Mouse (Mus musculus): ENCODE measurements around the gene Arhgef12. TPM values are rescaled to one million over a fixed set of nuclear protein-coding genes. Genes with fewer than 3 reads are reported as not detected.

Arhgef12 gene
- total and polyA plus RNA-seq, 3 experiments, result 11.8 to 33.5 (median 14.7) TPM

DNA sequence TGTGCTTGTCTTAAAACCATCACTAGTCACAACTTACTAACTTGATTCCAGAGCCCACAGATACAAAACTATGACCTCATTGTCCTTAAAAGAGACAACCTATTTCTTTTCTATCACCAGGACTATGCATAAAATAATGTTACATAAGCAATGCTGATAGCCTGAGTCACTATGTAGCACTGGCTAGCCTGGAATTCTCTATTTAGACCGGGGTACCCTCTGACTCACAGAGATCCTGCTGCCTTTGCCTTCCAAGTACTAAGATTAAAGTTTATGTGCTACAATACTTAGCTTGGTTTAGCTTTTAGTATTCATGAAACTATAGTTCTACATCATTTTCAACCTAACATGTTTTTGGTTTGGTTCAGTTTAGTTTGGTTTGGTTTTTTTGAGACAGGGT lies 92.2 kb downstream of the Arhgef12 start:
- no peak overlapping the region for H3K9ac ChIP-seq (ENCODE audit: control insufficient read depth, low read depth, low read length, poor library complexity, severe bottlenecking)
- H3K27me3 ChIP-seq (ENCODE audit: control insufficient read depth in 1 of 2, insufficient read depth in 2 of 2, low read length in 2 of 2), result no peaks in the 10 kb centered on the region
- TF ChIP-seq TAL1 (IDR thresholded peaks at IDR 0.05; ENCODE audit: low read length), result no peak
- TF ChIP-seq USF2 (IDR thresholded peaks at IDR 0.05; ENCODE audit: borderline replicate concordance in 1 of 2, insufficient read depth in 1 of 2, low read depth in 1 of 2, low read length in 2 of 2), result no peak
- no peak for TF ChIP-seq GABPA (IDR thresholded peaks at IDR 0.05; ENCODE audit: low read depth, low read length)
- TF ChIP-seq CHD2 (IDR thresholded peaks at IDR 0.05; ENCODE audit: low read length), result no peak
- TF ChIP-seq E2F4 (IDR thresholded peaks at IDR 0.05; ENCODE audit: borderline replicate concordance, low read depth, low read length), result no peak
- peaks cover 0 to 4% of the 10 kb centered on the region in 2 experiments; a peak in 1 of 4 replicates for H3K36me3 ChIP-seq (ENCODE audit: control insufficient read depth in 1 of 2, insufficient read depth in 2 of 2, low read length in 2 of 2)
- no peak overlapping the region for H3K4me3 ChIP-seq (ENCODE audit: control insufficient read depth in 1 of 2, insufficient read depth in 1 of 2, low read depth in 2 of 2, low read length in 2 of 2)
- no peak for DNase-seq (ENCODE audit: low read depth, low spot score)
- no peaks in the 10 kb centered on the region for H3K79me2 ChIP-seq (ENCODE audit: control insufficient read depth, insufficient read depth, low read length, poor library complexity)
- no peak overlapping the region for H3K27ac ChIP-seq (ENCODE audit: control insufficient read depth, low read depth, low read length)
- H3K9me3 ChIP-seq (replicated peaks; ENCODE audit: insufficient read depth, low read length), result no peaks in the 10 kb centered on the region
- no peaks in the 10 kb centered on the region for H3K4me1 ChIP-seq (ENCODE audit: control insufficient read depth in 1 of 2, insufficient read depth in 2 of 2, low read length in 2 of 2)

DNA sequence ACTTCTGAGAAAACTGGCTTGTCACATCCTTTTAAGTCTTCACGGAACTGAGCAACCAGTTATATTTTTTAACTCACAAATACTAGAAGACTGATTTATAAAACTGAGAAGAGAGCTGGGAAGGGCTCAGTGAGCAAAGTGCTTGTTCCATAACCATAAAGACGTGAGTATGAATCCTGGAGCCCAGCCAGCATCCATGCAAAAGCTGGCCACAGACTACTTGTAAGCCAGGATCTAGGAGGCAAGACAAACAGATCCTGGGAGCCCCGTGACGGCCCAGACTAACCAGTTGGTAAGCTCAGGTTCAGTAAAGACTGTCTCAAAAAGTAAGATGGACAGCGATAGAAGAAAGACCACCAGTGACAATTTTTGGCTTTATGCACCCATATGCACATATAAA lies 94.5 kb downstream of the Arhgef12 start:
- H3K79me2 ChIP-seq (ENCODE audit: control insufficient read depth, insufficient read depth, low read length, poor library complexity), result no peaks in the 10 kb centered on the region
- TF ChIP-seq MYB (IDR thresholded peaks at IDR 0.05; ENCODE audit: low read depth, low read length), result no peak
- TF ChIP-seq ELF1 (IDR thresholded peaks at IDR 0.05; ENCODE audit: low read depth, low read length), result no peak
- TF ChIP-seq POLR2AphosphoS5 (IDR thresholded peaks at IDR 0.05; ENCODE audit: borderline replicate concordance, low read depth, low read length), result no peak
- TF ChIP-seq MEF2A (IDR thresholded peaks at IDR 0.05; ENCODE audit: extremely low read depth, insufficient replicate concordance, low read depth, low read length, poor library complexity, severe bottlenecking), result no peak
- TF ChIP-seq NRF1 (IDR thresholded peaks at IDR 0.05; ENCODE audit: insufficient read depth, low read depth, low read length, poor library complexity, severe bottlenecking), result no peak
- TF ChIP-seq TBP (IDR thresholded peaks at IDR 0.05; ENCODE audit: low read depth, low read length), result no peak
- no peak for TF ChIP-seq CTCF (IDR thresholded peaks at IDR 0.05 in 2 of 3, conservative IDR thresholded peaks at IDR 0.05 in 1 of 3; ENCODE audit: control insufficient read depth in 1 of 3, insufficient read depth in 1 of 3, low read depth in 2 of 3, low read length in 3 of 3, poor library complexity in 1 of 3, severe bottlenecking in 1 of 3)
- TF ChIP-seq MAFK (IDR thresholded peaks at IDR 0.05; ENCODE audit: borderline replicate concordance, low read depth, low read length), result no peak
- H3K4me1 ChIP-seq (ENCODE audit: control insufficient read depth in 1 of 2, insufficient read depth in 2 of 2, low read length in 2 of 2), result no peaks in the 10 kb centered on the region
- no peaks in the 10 kb centered on the region for H3K9me3 ChIP-seq (replicated peaks; ENCODE audit: insufficient read depth, low read length)
- peaks cover 0 to 4% of the 10 kb centered on the region in 2 experiments; a peak in 1 of 4 replicates for H3K36me3 ChIP-seq (ENCODE audit: control insufficient read depth in 1 of 2, insufficient read depth in 2 of 2, low read length in 2 of 2)
- H3K4me3 ChIP-seq (ENCODE audit: control insufficient read depth in 1 of 2, insufficient read depth in 1 of 2, low read depth in 2 of 2, low read length in 2 of 2), result no peak overlapping the region
- no peaks in the 10 kb centered on the region for H3K27me3 ChIP-seq (ENCODE audit: control insufficient read depth in 1 of 2, insufficient read depth in 2 of 2, low read length in 2 of 2)
- no peak overlapping the region for H3K9ac ChIP-seq (ENCODE audit: control insufficient read depth, low read depth, low read length, poor library complexity, severe bottlenecking)
- no peak for DNase-seq (ENCODE audit: low read depth, low spot score)
- no peak overlapping the region for H3K27ac ChIP-seq (ENCODE audit: control insufficient read depth, low read depth, low read length)

DNA sequence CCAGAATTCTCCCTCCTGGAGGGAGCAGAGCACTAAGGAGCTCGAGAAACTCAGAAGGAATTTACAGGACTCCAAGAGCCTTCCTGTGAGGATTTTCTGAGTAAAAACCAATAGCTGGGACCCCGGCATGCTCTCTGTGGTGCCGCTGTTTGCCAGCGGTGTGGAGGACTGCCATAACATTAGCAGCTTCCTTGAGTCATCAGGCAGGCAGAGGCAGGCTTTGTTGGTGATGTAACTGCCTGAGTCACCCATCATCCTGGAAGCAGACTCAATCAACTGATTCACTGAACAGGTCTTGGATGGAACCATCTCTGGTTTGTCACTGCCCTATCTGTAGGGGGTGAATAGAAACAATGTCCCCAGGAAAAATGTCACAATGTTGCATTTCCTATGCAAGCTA lies 96.0 kb downstream of the Arhgef12 start:
- H3K9me3 ChIP-seq (replicated peaks; ENCODE audit: insufficient read depth, low read length), result no peaks in the 10 kb centered on the region
- H3K27ac ChIP-seq (ENCODE audit: control insufficient read depth, low read depth, low read length), result no peak overlapping the region
- no peaks in the 10 kb centered on the region for H3K79me2 ChIP-seq (ENCODE audit: control insufficient read depth, insufficient read depth, low read length, poor library complexity)
- 0 out of 4 replicates have a peak, but pooled peaks cover 0 to 3% of the 10 kb centered on the region in 2 experiments for H3K4me1 ChIP-seq (ENCODE audit: control insufficient read depth in 1 of 2, insufficient read depth in 2 of 2, low read length in 2 of 2)
- no peak overlapping the region for H3K4me3 ChIP-seq (ENCODE audit: control insufficient read depth in 1 of 2, insufficient read depth in 1 of 2, low read depth in 2 of 2, low read length in 2 of 2)
- H3K9ac ChIP-seq (ENCODE audit: control insufficient read depth, low read depth, low read length, poor library complexity, severe bottlenecking), result no peak overlapping the region
- no peak for TF ChIP-seq KAT2A (conservative IDR thresholded peaks at IDR 0.05; ENCODE audit: low read depth, low read length)
- peaks cover 2 to 4% of the 10 kb centered on the region in 2 experiments; a peak in 2 of 4 replicates for H3K36me3 ChIP-seq (ENCODE audit: control insufficient read depth in 1 of 2, insufficient read depth in 2 of 2, low read length in 2 of 2)
- DNase-seq (ENCODE audit: low read depth, low spot score), result no peak
- H3K27me3 ChIP-seq (ENCODE audit: control insufficient read depth in 1 of 2, insufficient read depth in 2 of 2, low read length in 2 of 2), result no peaks in the 10 kb centered on the region

Data from MEL (cell line).